Mouse (Mus musculus) kidney, adult 18-20 months (tissue): Measurements from ENCODE around the gene 9130409I23Rik.

ENCODE experiments used
- DNase-seq: peaks from one replicate; pipeline ENCODE4 v3.0.0; 2021

Gene 9130409I23Rik

DNA sequence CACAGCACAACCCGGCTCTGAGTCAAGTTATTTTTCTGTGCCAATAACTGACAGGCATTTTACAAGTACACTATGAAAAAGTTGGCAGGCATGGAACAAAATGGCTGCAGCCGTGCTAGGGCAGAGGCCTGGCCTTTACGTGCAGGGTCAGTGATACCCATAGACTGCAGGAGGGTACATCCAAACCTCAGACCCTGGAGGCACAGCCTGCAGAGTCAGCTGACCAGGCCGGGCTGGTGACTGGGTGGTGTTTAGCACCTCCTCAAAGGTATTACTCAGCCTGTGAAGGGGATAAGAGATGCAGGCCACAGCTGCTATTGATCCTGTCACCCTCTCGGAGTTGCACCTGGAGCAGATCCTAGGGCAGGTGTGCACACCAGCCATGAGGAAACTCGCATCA is at the start of gene 9130409I23Rik:
9130409I23Rik (plus strand) TSS at position 301 of the 400 bp plus-strand sequence.
- no peak for DNase-seq

- DNase-seq, result no peak
Measured at GRCm38 (mm10) chr1:181001621-181002020, 49.4 kb upstream of the 9130409I23Rik start.

GRCm38 (mm10) chr1:181003790-181004189 is 47.2 kb upstream of the 9130409I23Rik start:
- no peak for DNase-seq

GRCm38 (mm10) chr1:181005331-181005730 is 45.7 kb upstream of the 9130409I23Rik start:
- DNase-seq, result no peak

GRCm38 (mm10) chr1:181007831-181008230 is 43.2 kb upstream of the 9130409I23Rik start:
- DNase-seq, result no peak

GRCm38 (mm10) chr1:181008266-181008665 is 42.8 kb upstream of the 9130409I23Rik start:
- DNase-seq, result peak; percentile 54

DNA sequence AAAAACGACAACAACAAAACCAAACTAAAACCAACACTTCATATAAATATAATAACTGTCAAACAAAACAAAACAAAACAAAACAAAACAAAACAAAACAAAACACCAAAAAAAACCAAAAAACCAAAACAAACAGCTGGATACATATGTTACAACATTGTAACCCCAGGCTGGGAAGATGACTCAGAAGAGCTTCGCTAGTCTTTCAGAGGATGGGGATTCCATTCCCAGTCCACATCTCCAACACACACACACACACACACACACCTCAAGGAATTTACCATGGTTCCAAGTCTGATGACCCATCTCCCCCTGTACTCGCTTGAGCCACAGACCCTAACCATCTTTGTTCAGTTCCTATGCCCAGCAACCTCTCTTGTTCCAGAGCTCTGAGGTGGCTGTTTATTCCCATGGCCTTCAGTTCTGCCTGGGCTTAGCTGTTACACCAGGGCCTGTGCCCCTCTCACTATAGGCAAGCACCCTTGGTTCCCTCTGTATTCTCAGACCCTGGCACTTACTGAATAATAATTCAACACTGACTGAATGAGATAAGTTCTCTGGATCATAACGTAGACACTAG is 41.9 kb upstream of the 9130409I23Rik start:
- DNase-seq, result no peak

DNA sequence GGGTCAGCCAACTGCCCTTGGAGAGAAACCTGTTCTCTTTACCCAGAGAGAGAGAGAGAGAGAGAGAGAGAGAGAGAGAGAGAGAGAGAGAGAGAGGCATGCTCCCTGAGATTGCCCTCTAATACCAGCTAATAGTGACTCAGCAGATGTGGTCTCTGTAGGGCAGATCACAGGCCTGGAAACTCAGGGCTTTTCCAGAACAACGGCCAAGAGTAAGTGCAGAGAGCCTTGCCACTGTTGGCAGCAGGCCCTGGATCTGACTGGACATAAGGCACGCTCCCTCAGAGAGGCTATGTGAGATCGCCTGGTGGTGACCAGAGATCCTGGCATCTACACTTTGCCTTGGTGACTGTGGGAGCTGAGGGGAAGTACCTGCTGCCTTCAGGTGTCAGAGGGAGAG is 41.3 kb upstream of the 9130409I23Rik start:
- peak; percentile 72 for DNase-seq

GRCm38 (mm10) chr1:181010171-181010932 is 40.7 kb upstream of the 9130409I23Rik start:
- DNase-seq, result no peak

DNA sequence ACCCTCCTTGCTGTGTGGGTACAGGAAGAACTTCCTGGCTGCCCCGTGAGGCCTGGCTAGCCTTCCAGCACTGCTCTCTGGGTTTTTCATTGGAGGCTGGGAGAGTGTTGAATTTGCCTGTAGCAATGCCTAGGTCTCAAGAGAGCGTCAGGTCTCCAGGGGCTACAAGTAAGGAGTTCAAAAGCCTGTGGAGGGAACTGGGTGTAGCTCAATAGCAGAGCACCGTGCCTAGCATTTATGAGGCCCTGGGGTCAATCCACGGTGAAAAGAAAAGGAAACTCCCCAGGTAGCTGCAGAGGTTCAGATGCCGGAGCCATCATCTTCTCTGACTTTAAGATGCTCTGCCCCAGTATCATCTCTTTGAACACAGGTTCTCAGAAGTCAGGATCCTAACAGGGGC is 39.4 kb upstream of the 9130409I23Rik start:
- DNase-seq, result no peak

DNA sequence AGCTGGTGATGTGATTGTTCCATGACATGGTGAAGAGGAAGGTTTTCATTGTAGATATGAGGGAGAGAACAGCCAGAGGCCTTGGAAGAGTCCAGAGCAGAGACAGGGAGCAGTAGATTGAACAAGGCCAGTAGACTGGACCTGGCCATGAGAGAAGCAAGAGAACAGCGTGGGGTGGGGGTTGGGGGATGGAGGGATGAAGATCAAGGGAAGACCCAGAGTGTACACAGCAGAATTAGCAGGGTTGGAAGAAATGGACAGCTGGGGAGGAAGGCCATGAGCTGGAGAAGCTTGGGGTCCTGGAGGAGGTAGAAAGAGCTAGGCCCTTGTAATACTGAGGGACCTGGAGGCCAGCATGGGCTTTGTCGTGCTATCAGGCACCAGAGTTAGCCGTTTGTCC is 38.6 kb upstream of the 9130409I23Rik start:
- DNase-seq, result no peak

DNA sequence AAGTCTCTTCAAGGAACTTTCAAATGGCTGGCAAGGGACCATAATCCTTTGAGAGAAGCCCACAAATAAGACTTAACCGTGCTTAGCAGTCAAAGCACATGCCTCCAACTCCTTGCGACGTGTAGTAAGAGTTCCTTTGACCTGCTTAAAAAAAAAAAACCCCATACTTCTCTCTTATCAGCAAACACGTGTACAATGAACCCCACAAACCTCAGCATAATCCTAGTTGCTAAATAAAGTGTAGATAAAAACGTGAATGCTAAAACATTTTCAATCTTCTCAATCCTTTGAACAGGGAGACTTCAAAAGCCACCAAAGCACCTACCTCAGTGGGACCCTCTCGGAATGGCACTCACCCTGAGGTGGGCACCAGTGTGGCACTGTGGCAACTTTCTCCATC is 37.6 kb upstream of the 9130409I23Rik start:
- no peak for DNase-seq

DNA sequence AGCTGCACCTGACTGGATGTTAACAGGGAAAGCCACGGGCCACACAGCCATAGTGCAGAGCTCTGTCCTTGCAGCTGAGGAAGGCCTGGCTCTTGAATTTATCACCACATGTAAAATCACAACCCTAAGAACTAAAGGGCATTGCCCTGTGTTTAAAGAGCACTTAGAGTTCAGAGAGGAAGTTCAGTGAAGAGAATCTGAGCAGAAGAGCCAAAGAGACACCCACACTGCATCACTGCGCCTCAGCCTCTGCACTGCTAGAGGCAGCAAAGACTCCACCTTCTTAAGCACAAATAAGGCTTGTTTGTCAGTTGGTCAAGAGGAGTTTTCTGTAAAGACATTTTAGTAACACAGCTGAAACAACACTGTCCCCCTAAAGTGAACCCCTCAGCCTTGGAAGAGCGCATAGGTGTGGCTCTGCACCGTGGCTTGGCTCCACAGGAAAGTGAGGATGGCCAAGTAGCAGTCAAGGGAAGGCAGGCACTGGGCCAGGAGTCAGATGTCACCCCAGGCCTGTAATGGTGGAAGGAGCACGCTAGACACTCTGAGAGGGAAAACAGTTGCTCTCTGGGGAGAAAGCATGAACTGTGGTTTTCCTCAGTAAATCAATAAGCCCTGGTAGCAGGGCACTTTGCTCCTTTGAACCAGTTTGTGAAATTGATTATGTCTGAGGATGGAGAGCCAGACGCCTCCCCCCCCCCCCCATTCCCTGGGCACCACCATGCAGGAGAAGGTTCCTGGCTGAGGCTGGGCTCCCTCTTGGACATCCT is 36.1 kb upstream of the 9130409I23Rik start:
- peak; percentile 72 for DNase-seq

GRCm38 (mm10) chr1:181015558-181015957 is 35.5 kb upstream of the 9130409I23Rik start:
- DNase-seq, result peak; percentile 83

GRCm38 (mm10) chr1:181016045-181016444 is 35.0 kb upstream of the 9130409I23Rik start:
- DNase-seq, result no peak

GRCm38 (mm10) chr1:181016532-181017131 is 34.4 kb upstream of the 9130409I23Rik start:
- DNase-seq, result peak; percentile 82

DNA sequence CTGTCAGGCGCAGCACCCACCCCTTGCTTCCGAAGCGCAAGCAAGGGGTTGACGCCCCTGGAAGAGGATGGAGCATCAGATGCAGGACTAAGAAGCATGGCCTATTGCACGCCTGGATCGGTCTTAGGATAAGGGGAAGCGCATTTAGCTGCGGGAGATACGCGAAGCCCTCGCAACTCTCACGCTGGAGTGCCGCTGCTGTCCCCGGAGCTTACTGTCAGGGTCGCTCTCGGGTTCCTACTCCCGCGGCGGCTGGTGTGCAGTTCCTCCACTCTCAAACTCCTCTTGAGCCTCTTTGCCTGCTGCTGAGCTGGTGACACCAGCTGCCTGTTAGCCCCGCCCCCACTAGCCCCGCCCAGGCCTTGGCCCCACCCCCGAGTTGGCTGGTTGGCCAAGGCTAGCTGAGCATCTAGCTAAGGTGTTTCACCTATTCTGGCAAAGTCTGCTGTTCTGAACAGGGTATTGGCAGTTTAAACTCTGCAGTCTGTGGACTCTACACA is 33.8 kb upstream of the 9130409I23Rik start:
- DNase-seq, result peak; percentile 91

DNA sequence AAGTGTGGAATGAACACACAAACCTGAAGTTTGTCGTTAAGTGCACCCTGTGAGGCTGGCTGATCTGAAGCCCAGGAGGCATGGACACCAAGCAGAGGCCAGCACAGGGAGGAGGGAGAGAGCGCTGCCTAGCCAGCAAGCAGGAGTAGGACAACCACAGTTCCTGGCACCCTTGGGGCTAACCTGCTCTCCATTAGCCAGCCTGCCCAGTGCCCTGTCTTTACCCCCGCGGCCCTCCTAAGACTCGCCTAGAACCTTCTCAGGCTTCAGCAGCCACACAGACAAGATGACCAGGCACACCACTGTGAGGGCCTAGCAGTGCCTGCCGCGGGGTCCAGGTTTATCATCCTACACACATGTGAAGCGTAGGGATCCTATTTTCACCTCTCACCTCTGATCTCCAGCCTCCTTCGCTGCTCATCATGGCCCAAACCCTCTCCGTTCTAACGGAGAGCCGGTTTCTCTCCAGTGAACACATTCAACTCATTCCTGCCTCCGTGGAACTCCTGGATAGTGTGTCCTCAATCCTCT is 33.1 kb upstream of the 9130409I23Rik start:
- DNase-seq, result no peak

- DNase-seq, result no peak
Measured at GRCm38 (mm10) chr1:181020756-181021487, 30.1 kb upstream of the 9130409I23Rik start, which contains the start of gene Ephx1. Gene Ephx1, minus strand, starts transcription at chr1:181020904.

GRCm38 (mm10) chr1:181021488-181021865 is 29.6 kb upstream of the 9130409I23Rik start:
- no peak for DNase-seq

GRCm38 (mm10) chr1:181022265-181022664 is 28.8 kb upstream of the 9130409I23Rik start:
- DNase-seq, result peak; percentile 70
